Mouse (Mus musculus) testis, adult 2 months (tissue): ENCODE measurements around the gene Tbxas1.

Experiments used
- CTCF ChIP-seq: fragments of 200-500 bp; IDR thresholded peaks from 2 replicates; pipeline ENCODE4 v1.5.1; 2012; ENCODE audit warnings: low read depth, mild to moderate bottlenecking, inconsistent platforms, low read length, moderate library complexity; ENCODE audit not compliant: control insufficient read depth, insufficient read depth, insufficient replicate concordance
- POLR2A ChIP-seq: fragments of 200-500 bp; IDR thresholded peaks from 2 replicates; pipeline ENCODE4 v1.6.1; 2012; ENCODE audit warnings: low read depth, mild to moderate bottlenecking, inconsistent platforms, low read length, moderate library complexity; ENCODE audit not compliant: control insufficient read depth

DNA sequence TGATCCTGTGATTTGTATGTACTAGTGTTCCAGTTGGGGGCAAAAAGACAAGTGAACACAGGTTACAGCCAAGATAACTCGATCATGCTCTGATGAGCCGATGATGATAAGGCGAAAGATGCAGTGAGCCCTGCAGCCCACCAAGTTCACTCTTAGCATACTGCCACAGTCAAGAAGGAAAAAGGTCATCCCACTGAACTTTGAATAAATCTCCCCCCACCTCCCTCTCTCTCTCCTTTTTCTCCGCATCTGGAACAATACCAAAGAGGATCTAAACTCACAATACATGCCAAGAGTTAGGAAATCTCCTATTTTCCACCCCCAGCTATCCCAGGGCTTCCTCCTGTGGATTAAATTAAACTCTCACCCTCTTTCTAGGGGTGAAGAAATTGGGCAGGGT lies 12.2 kb downstream of the Tbxas1 start:
- no peak for TF ChIP-seq CTCF
- no peak for TF ChIP-seq POLR2A
